In genomic region chr5:135064909-135065446, GRCm38 (mm10) we compare ENCODE assay signal across 8 mouse cellular contexts. TPM values are rescaled to one million over a fixed set of nuclear protein-coding genes. Genes with fewer than 3 reads are reported as not detected.
DNase-seq lines count a peak whose midpoint lies in the region; ATAC-seq and TF ChIP-seq lines count a peak whose summit lies in the region.
"Not testable (repeated sequence)": the region's sequence is repeated elsewhere in the genome, so short reads cannot be mapped to it uniquely, and the experiment has no call there.

Bud23 (minus strand) TSS chr5:135064959.

- ATAC-seq in heart, embryonic 15.5 days (replicated peaks; ENCODE audit: insufficient number of reproducible peaks, insufficient read depth, low FRiP score, low read depth); intestine, embryonic 15.5 days; lung, embryonic 15.5 days (ENCODE audit: borderline replicate concordance, extremely low read depth, low FRiP score, low TSS enrichment); neural tube, embryonic 13.5 days (ENCODE audit: low read depth): not testable (repeated sequence)

- peak within 1 kb of the TSS; percentile 75 for H3K9ac ChIP-seq in CH12.LX (ENCODE audit: insufficient read depth, low read depth)
- H3K9ac ChIP-seq in heart, embryonic 15.5 days: peak within 1 kb of the TSS; percentile 89
- peak within 1 kb of the TSS; percentile 89 for H3K9ac ChIP-seq in intestine, embryonic 15.5 days
- H3K9ac ChIP-seq in lung, embryonic 15.5 days: peak within 1 kb of the TSS; percentile 81
- H3K9ac ChIP-seq in neural tube, embryonic 13.5 days: peak within 1 kb of the TSS; percentile 87

- DNase-seq in CH12.LX (ENCODE audit: extremely low read depth); cerebellum, adult 2 months; frontal cortex, adult 2 months (ENCODE audit: extremely low spot score in 1 of 2, low spot score in 1 of 2); left cerebral cortex, postnatal 14 days (ENCODE audit: low spot score in 2 of 2): not testable (repeated sequence)

- not testable (repeated sequence) for TF ChIP-seq EP300 in CH12.LX (IDR thresholded peaks at IDR 0.05; ENCODE audit: low read length)

- in situ Hi-C loops in CH12.LX (cut with MboI; ENCODE audit: low pct_ligation_motif_present, low pct_unique_long_range_greater_than_20kb, low sequenced_read_pairs): not testable (repeated sequence)

- not testable (repeated sequence) for H3K27ac ChIP-seq in CH12.LX (ENCODE audit: insufficient read depth, low read depth)
- H3K27ac ChIP-seq in cerebellum, adult 2 months (ENCODE audit: insufficient read depth, low read length): peak within 1 kb of the TSS; percentile 73
- H3K27ac ChIP-seq in heart, embryonic 15.5 days: peak within 1 kb of the TSS; percentile 65
- peak within 1 kb of the TSS; percentile 15 for H3K27ac ChIP-seq in intestine, embryonic 15.5 days
- H3K27ac ChIP-seq in lung, embryonic 15.5 days: peak within 1 kb of the TSS; percentile 36; the same call in 1 of the 2 replicates
- peak within 1 kb of the TSS; percentile 74 for H3K27ac ChIP-seq in neural tube, embryonic 13.5 days (replicated peaks)

- intact Hi-C loops in left cerebral cortex, postnatal 14 days (cut with DNase I): loop anchor here (5.0 kb wide), 1 partner anchor 43 kb away; the partner anchor contains the start of gene Stx1a

- H3K27me3 ChIP-seq in CH12.LX (replicated peaks); cerebellum, adult 2 months (ENCODE audit: control insufficient read depth, insufficient read depth, low read length); heart, embryonic 15.5 days; intestine, embryonic 15.5 days (replicated peaks); lung, embryonic 15.5 days; neural tube, embryonic 13.5 days: not testable (repeated sequence)

- peaks cover 17 to 51% of the 10 kb centered on the region in 2 experiments for H3K36me3 ChIP-seq in CH12.LX (replicated peaks in 1 of 2; ENCODE audit: control insufficient read depth in 1 of 2, insufficient read depth in 1 of 2, low read length in 1 of 2)
- peaks cover 32% of the 10 kb centered on the region for H3K36me3 ChIP-seq in heart, embryonic 15.5 days
- H3K36me3 ChIP-seq in intestine, embryonic 15.5 days: not testable (repeated sequence)
- H3K36me3 ChIP-seq in lung, embryonic 15.5 days: peaks cover 42% of the 10 kb centered on the region
- peaks cover 36% of the 10 kb centered on the region for H3K36me3 ChIP-seq in neural tube, embryonic 13.5 days

- H3K4me3 ChIP-seq in CH12.LX (replicated peaks in 1 of 3; ENCODE audit: low read depth in 2 of 3, low read length in 2 of 3, poor library complexity in 1 of 3): peak within 1 kb of the TSS; percentile 85 to 96 (median 93)
- H3K4me3 ChIP-seq in cerebellum, adult 2 months (replicated peaks; ENCODE audit: insufficient read depth, low read depth, low read length): peak within 1 kb of the TSS; percentile 68
- peak within 1 kb of the TSS; percentile 94 for H3K4me3 ChIP-seq in heart, embryonic 15.5 days
- peak within 1 kb of the TSS; percentile 84 for H3K4me3 ChIP-seq in intestine, embryonic 15.5 days (replicated peaks)
- H3K4me3 ChIP-seq in lung, embryonic 15.5 days: peak within 1 kb of the TSS; percentile 98
- peak within 1 kb of the TSS; percentile 97 for H3K4me3 ChIP-seq in neural tube, embryonic 13.5 days

- H3K4me1 ChIP-seq in CH12.LX (ENCODE audit: control insufficient read depth in 1 of 2, insufficient read depth in 2 of 2): peaks cover 11 to 25% of the 10 kb centered on the region in 2 experiments; a peak in 3 of 4 replicates
- H3K4me1 ChIP-seq in cerebellum, adult 2 months (ENCODE audit: control insufficient read depth, insufficient read depth, low read length): not testable (repeated sequence)
- H3K4me1 ChIP-seq in heart, embryonic 15.5 days (replicated peaks): peaks cover 23% of the 10 kb centered on the region
- peaks cover 16% of the 10 kb centered on the region; the same call in 1 of the 2 replicates for H3K4me1 ChIP-seq in intestine, embryonic 15.5 days (replicated peaks)
- H3K4me1 ChIP-seq in lung, embryonic 15.5 days: peaks cover 20% of the 10 kb centered on the region
- peaks cover 27% of the 10 kb centered on the region for H3K4me1 ChIP-seq in neural tube, embryonic 13.5 days (replicated peaks)

- H3K4me2 ChIP-seq in CH12.LX (ENCODE audit: insufficient read depth, low read depth, poor library complexity, severe bottlenecking): peak within 1 kb of the TSS; percentile 39
- peak within 1 kb of the TSS; percentile 96 for H3K4me2 ChIP-seq in heart, embryonic 15.5 days
- H3K4me2 ChIP-seq in intestine, embryonic 15.5 days (replicated peaks): peak within 1 kb of the TSS; percentile 90
- peak within 1 kb of the TSS; percentile 82 for H3K4me2 ChIP-seq in lung, embryonic 15.5 days
- H3K4me2 ChIP-seq in neural tube, embryonic 13.5 days: peak within 1 kb of the TSS; percentile 95

- dilution Hi-C loops in CH12.LX (cut with MboI; ENCODE audit: extremely low pct_ligation_motif_present, extremely low pct_unique_long_range_greater_than_20kb, low sequenced_read_pairs): not testable (repeated sequence)

- 59% methylated on average over 9 of the region's 9 CpGs for WGBS in cerebellum, adult 2 months
- WGBS in heart, embryonic 15.5 days: 68% methylated on average over 9 of the region's 9 CpGs
- WGBS in intestine, embryonic 15.5 days: 71% methylated on average over 9 of the region's 9 CpGs
- WGBS in lung, embryonic 15.5 days: 68% methylated on average over 9 of the region's 9 CpGs
- WGBS in neural tube, embryonic 13.5 days: 80% methylated on average over 9 of the region's 9 CpGs

- not testable (repeated sequence) for TF ChIP-seq RAD21 in CH12.LX (IDR thresholded peaks at IDR 0.05; ENCODE audit: low read depth, low read length)

- TF ChIP-seq POLR2A in CH12.LX (IDR thresholded peaks at IDR 0.05; ENCODE audit: low read depth, low read length); cerebellum, adult 2 months (IDR thresholded peaks at IDR 0.05; ENCODE audit: borderline replicate concordance, insufficient read depth, low read length): not testable (repeated sequence)

- H3K79me2 ChIP-seq in CH12.LX (replicated peaks; ENCODE audit: control insufficient read depth, extremely low read depth, insufficient read depth, poor library complexity, severe bottlenecking): not testable (repeated sequence)

- not testable (repeated sequence) for TF ChIP-seq CTCF in CH12.LX (conservative IDR thresholded peaks at IDR 0.05 in 1 of 2, IDR thresholded peaks at IDR 0.05 in 1 of 2; ENCODE audit: low read depth in 2 of 2, low read length in 2 of 2); cerebellum, adult 2 months (IDR thresholded peaks at IDR 0.05; ENCODE audit: borderline replicate concordance, insufficient read depth, low read depth, low read length)

- H3K9me3 ChIP-seq in CH12.LX (replicated peaks; ENCODE audit: low read length); heart, embryonic 15.5 days (replicated peaks); intestine, embryonic 15.5 days; lung, embryonic 15.5 days; neural tube, embryonic 13.5 days: not testable (repeated sequence)

RNA-seq across cellular contexts. Expression of gene Bud23, which starts in this region (rescaled TPM):
- total RNA-seq in CH12.LX (2012; rRNA removed) (62.1 and 70.0 TPM in 2 replicates), CH12.LX (2014; rRNA removed) (60.7 and 79.1 TPM in 2 replicates)
- polyA plus RNA-seq in CH12.LX (2012; ENCODE audit: insufficient read length, low read depth): 118 and 141 TPM in 2 replicates
- polyA plus RNA-seq in cerebellum, adult 2 months (2012; rRNA removed): 69.2 and 72.8 TPM in 2 replicates
- polyA plus RNA-seq in frontal cortex, adult 2 months (2012; rRNA removed): 75.7 and 79.1 TPM in 2 replicates
- polyA plus RNA-seq in heart, embryonic 15.5 days (2015; fragmentation: Nextera tagmentation; extraction: Ambion mirVana): 49.4 and 68.2 TPM in 2 replicates
- 106 and 115 TPM in 2 replicates for polyA plus RNA-seq in intestine, embryonic 15.5 days (2015; fragmentation: Nextera tagmentation; extraction: Ambion mirVana)
- total RNA-seq in left cerebral cortex, postnatal 14 days (2021): 10 to 100 TPM; 34.0 to 55.7 TPM
- polyA plus RNA-seq in lung, embryonic 15.5 days (2015; fragmentation: Nextera tagmentation; extraction: Ambion mirVana): 117 and 124 TPM in 2 replicates
- polyA plus RNA-seq in neural tube, embryonic 13.5 days (2015; fragmentation: Nextera tagmentation; extraction: Ambion mirVana): 83.0 and 93.7 TPM in 2 replicates

Comparison
In these comparisons a context has a peak if more than half of its experiments do, and no peak if none do; other contexts are left out.
1. H3K4me2 ChIP-seq: peak in every context shown above with its lines; median percentile 96 in heart, embryonic 15.5 days; 95 in neural tube, embryonic 13.5 days; 90 in intestine, embryonic 15.5 days; 82 in lung, embryonic 15.5 days; 39 in CH12.LX.